Mouse (Mus musculus) liver, adult 2 months (tissue): ENCODE data around the gene Olfr961.

Experiments
- CTCF ChIP-seq: fragments of 200-500 bp; IDR thresholded peaks from 2 replicates; pipeline ENCODE4 v1.5.1; 2011; ENCODE audit warnings: low read depth, low read length, control low read depth
- POLR2A ChIP-seq: fragments of 200-500 bp; IDR thresholded peaks from 2 replicates; pipeline ENCODE4 v1.6.1; 2011; ENCODE audit warnings: low read length, control low read depth; ENCODE audit not compliant: insufficient read depth; ENCODE audit errors: extremely low read depth

- TF ChIP-seq CTCF: no peak
- TF ChIP-seq POLR2A: no peak
Measured at GRCm38 (mm10) chr9:39603999-39604453, 40.9 kb upstream of the Olfr961 start, which contains the start of gene AW551984.
